Mouse (Mus musculus): ENCODE data around the gene Sox5.
A peak's percentile ranks its signal among the peaks of the same experiment; 100 is the strongest.
"Not testable (repeated sequence)": the region's sequence is repeated elsewhere in the genome, so short reads cannot be mapped to it uniquely, and the experiment has no call there.

The Sox5 gene

GRCm38 (mm10) chr6:144319717-144320116 is 462.1 kb downstream of the Sox5 start:
- DNase-seq = no peak

DNA sequence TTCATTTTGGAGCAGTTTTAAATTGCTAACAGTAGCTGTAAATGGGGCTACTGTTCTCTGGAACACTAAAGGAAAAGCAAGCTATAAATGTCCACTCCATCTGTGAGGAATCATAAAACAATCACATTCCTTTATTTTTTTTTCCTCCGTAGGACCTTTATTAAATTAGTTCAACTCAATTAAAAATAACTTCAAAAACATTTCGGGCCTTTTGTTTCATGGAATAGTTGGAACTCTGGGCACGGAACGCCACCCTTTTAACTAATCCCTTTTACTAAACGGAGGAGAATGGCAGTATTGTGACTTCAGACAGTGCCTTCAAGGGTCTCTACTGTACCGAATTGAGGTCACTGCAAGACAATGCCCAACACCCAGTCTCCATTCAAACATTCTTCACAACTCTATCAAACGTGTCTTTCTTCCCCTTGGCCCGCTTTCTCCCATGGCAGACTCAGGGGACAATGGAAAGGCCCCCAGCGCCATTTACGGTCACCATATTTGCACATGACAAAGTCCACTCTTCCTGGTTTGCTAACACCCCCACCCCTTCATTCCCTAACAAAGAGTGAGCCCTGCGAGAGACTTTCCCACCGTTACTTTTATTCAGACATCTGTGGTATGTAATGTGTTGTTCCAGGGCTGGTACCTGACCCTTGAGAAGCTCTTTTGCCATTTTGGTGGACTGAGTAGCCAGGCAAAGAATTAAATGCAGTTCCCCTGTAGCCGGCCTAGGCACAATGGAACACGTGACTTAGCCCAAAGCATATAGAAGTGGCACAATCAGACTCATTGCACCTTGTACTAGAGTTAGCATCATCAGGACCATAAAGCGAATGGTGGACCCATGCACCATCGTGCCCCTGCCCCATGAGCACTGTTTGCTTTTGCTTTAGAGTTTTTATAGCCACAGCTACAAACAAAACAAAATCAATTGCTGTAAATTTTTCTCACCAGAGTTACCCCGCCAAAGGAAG is 468.7 kb downstream of the Sox5 start:
- no peak for DNase-seq

GRCm38 (mm10) chr6:144312282-144312780 is 469.4 kb downstream of the Sox5 start:
- no peak for DNase-seq

DNA sequence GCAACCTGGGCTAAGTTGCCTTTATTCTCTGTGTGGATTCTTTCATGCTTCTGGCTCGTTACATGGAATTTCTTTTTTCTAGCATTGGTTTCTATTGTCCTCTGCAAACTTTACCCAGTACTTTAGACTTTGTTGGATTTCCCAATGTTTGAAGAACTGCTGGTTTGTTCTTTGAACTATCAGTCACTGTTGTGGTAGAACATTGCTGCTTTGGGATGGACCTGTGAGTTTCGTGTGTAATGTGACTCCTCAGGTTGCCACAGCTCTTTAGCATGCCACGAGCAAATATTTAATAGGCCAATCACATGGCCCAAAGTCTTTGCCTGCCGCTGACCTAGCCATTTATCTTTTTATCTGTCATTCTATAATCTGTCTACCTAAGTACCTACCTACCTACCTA is 470.0 kb downstream of the Sox5 start:
- DNase-seq = no peak

DNA sequence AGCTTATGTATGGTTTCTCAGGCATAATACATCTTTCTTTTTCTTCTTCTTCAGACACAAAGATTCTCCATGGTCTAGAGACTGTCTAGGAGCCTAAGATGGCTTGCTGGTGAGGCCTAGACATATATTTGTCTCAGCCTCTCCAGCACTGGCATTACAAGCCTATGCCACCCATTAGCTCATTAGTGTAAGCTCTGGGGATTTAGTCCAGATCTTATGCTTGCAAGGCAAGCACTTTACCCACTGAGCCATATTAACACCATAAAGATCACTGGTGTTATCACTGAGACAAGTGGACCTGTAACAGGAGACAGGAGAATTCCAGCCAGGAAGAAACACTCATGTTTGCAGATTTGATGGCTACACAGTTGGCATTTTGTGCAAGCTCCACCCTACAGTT is 472.6 kb downstream of the Sox5 start:
- DNase-seq = no peak

- no peak for DNase-seq
Measured at GRCm38 (mm10) chr6:144307551-144308149, 474.1 kb downstream of the Sox5 start.

DNA sequence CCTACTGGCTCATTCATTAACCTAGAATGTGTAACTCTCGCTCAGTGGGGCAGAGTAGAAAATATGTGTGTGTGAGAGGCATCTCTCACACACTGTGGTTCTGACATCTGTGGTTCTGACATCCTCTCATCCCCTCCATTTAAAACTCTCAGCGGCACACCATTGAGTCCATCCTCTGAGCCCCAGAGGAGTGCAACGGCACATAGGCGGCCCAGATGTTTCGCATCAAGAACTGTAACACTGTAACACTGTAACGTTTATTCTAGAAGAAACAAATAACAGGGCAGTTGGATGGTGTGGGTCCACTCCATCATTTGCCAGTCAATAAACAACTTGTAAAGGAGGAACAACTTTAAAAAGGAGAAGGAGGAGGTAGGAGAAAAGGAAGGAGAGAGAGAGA is 479.0 kb downstream of the Sox5 start:
- no peak for DNase-seq

DNA sequence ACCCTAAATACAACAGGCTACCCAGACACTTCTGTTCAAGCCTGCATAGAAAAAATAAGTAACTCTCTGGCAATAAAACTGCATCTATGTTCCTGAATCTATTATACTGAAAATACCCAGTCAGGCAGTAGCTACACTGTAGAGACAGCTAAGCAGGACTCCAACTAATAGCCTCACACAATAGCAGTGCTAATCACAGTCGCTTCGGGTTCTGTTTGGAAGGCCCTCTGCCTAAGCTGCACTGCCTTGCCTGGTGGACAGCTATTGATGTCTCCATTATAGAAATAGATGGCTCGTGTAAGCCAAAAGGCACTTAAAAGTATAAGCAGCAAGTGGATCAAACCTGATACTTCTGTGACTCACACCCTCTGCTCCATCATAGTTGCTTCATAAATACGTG is 480.7 kb downstream of the Sox5 start:
- no peak for DNase-seq

DNA sequence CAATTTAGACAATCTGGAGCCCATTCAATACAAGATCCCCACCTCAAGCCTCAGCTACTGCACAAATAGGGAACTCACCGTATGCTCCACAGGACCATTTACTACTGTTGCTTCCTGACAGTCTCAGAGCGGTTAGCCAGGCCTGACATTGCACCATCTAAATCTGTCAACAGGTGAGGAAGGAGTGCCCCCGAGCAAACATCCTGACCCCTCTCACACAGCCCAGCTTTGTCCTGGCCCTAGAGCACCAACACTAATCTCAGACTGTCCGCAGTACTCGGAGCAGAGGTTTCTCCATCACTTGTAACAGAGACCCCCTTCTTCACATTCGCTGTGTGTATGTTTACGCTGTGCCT is 482.3 kb downstream of the Sox5 start:
- no peak for DNase-seq

DNA sequence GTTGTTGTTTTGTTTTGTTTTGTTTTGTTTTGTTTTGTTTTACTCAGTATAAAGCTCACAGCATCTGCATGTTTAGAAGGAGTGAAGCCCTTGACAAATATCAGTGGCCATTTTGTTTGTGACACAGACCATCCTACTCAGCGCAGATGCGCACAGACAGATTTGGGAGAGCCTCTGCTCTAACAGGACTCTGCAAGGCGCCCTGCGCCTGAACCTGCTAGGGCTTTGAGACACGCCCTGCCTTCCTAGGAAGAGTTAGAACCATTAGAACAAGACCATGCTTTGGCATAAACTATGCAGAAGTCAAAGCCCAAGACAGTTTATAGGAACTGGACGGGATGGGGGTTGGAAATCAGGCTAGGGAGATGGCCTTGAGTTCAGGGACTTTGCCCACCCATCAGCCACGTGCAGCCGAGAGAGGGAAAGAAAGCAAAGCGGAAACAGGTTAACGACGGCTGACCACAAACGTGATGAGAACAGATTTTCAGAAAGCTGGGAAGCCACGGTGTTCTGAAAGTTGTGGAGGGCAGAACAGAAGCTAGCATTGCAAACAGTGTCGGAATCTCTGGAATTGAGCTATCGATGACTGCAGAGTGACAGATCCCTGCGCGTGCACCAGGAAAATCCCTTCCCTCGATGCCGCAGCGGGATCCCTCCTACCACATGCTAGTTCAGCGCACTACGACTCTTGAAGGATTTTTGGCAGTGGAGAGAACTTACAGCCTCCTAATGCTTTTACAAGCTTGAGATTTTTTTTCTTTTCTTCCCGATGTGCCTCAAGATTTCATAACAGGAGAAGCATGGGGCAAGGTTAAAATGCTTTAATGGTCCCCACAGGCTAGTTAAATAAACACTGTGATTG is 482.9 kb downstream of the Sox5 start:
- no peak for DNase-seq

GRCm38 (mm10) chr6:144297846-144298245 is 483.9 kb downstream of the Sox5 start:
- DNase-seq = no peak

GRCm38 (mm10) chr6:144297131-144297530 is 484.6 kb downstream of the Sox5 start:
- DNase-seq = no peak

DNA sequence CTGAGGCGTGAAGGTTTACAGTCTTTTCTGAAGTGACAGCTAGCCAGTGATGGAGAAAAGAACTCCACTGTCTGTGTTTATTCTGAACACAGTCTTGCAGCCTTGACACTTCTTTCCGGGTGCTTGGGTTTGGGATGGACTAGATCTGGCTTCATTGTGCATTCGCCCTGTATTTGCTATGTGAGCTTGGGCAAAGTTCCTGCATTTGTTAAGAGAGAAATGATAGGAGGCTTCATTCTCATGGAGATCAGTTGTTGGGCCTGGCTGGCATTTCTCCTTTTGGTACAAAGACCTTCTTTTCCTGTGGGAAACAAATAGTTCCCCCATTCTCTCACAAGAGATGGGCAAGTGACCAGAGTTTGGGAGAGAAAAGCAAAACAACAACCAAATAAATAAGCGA is 490.3 kb downstream of the Sox5 start:
- DNase-seq = no peak

- peak; percentile 50 for DNase-seq
Measured at GRCm38 (mm10) chr6:144286122-144286521, 495.7 kb downstream of the Sox5 start.

DNA sequence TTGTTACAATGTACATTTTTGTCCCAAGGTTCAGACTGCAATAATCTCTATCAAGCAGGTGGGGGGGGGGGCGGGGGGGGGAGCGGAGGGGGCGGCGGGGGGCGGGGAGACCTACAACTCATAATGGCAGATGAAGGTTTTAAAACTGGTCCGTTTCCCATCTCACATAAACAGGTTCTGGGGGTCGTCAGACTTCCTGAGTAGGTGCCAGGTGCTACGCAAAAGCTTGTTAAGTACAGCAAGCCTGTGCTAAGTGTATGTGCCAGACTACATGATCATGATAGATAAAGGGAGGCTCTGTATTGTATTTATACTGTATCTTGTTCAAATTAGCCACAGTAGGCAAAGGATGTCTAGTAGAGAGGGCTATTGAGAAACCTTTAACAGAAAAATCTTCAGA is 498.6 kb downstream of the Sox5 start:
- no peak for DNase-seq

DNA sequence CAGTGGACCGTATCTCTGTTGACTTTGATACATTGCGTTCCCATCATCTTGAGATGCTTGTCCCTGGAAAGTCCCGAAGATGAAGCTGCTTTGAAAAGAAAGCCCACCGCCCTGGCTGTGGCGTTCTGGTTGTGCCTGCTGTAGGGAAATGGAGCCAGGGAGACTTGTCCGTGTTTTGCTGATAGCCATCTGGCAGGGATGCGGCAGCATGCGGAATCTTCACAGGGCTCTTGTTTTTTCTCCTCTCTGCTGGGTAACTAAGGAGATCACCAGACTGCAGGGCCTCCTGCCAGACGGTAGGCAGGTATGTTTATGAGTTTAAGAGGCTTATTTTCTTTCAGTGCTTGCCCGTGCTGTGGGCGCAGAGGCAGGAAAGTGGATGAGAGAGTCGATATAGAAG is 499.0 kb downstream of the Sox5 start:
- DNase-seq = no peak

DNA sequence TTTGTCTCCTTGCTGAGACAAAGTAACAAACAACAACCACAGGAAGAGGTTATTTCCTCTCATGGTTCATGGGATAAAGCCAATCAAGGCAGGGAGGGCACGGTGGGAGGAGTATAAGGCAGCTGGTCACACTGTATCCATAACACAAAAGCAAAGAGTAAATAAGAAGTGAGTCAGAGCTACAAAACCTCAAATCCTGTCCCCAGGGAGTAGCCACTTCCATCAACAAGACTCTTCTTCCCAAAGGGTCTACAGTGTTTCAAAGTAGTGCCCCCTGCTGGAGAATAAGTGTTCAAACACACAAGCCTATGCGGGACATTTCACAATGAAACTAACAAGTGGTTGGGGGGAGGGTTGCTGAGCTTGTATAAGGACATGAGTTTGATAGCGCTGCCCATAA is 500.1 kb downstream of the Sox5 start:
- no peak for DNase-seq

GRCm38 (mm10) chr6:144278505-144279053 is 503.2 kb downstream of the Sox5 start:
- DNase-seq = no peak

DNA sequence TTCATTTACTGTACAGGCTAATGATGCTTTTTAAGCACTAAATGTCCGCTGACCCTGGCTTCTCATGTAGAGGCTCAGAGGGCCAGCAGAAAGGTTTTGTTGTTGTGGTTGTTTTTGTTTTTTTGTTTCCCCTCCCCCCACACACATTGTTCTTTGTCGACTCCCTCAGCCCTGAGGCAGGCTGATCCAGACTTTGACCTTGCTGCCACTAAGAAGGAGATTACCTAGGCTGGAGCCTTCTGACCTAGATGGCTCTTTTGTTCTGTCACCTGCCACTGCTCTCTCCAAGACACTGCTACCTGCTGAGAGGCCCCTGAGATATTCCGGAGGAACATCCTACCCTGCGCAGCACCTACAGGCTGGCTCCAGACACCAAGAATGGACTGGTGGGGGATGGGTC is 508.4 kb downstream of the Sox5 start:
- not testable (repeated sequence) for DNase-seq

DNA sequence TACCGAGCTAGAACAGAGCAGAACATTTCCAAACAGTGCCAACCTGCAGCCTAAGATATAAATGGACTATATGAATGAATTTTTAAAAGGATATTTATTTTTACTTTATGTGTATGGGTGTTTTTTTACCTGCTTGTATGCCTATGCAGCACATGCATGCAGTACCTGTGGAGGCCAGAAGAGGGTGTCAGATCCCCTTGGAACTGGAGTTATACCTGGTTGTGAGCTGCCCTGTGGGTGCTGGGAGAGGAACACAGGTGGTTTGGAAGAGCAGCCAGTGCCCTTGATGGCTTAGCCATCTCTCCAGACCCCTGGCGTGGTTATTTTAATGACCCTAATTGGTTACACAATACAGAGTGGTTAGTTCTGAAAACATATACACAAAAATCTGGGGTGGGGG is 510.5 kb downstream of the Sox5 start:
- DNase-seq = no peak

GRCm38 (mm10) chr6:144270306-144270705 is 511.5 kb downstream of the Sox5 start:
- DNase-seq = no peak

DNA sequence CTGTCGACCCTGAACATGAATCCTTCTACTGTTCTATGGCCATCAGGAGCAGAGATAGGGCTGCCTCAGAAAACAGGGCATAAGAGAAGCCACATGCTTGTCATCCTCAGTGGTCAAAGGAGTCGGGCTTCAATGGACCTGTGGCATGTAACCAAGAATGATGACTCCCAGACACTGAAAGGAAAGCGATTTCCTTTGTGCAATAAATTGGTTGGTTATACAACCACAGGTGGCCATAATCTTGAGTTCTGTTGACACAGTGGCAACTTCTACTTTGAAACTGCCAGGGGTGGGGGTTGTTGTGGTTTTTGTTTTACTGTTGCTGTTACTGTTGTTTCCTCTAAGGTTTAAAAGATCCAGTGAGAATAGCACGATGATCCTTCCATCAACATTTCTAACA is 512.1 kb downstream of the Sox5 start:
- DNase-seq = no peak

DNA sequence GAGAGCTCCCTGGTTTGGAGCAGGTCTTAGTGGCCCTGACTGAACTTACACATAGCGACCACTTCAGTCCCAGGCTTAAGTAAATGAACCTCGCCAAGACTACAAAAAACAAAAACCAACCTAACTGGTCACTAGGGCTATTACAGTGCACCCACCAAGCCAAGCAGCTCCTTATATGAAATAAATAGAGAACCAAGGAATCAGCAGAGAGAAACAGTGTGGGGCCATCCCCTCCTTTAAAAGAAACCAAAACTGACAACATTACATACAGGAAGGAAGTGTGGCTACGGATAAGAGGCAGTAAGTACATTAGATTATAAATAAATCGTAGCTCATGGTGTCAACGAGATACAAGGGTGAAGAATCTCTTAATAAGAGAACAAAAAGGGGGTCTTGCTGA is 516.0 kb downstream of the Sox5 start:
- no peak for DNase-seq

Data from lung, postnatal 10 days (tissue).